Mouse (Mus musculus): ENCODE data around the gene Acoxl.

DNA sequence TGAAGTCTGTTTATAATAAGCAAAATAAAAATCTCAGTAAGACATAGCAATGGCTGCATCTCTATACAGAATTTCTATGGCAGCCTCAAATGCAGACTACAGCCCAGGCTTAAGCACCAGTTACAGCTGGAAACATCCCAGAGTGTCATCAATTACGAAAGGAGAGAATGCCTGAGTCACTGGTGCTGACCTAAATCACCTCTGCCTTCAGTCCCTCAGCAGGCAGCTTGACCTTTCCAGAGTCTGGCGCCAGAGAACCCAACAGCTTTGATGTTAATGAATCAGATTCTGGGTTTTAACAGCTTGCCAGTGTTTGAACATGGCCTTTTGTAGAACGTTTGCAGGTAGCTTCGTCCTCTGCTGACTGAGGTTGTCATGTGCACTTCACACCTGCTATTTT, 193.4 kb downstream of the Acoxl start:
- TF ChIP-seq CTCF (IDR thresholded peaks at IDR 0.05; ENCODE audit: insufficient read depth, low read depth, low read length) = no peak
- TF ChIP-seq POLR2A (IDR thresholded peaks at IDR 0.05; ENCODE audit: insufficient read depth, low read depth, low read length) = no peak

All from olfactory bulb, adult 2 months (tissue).